In the genomic region with DNA sequence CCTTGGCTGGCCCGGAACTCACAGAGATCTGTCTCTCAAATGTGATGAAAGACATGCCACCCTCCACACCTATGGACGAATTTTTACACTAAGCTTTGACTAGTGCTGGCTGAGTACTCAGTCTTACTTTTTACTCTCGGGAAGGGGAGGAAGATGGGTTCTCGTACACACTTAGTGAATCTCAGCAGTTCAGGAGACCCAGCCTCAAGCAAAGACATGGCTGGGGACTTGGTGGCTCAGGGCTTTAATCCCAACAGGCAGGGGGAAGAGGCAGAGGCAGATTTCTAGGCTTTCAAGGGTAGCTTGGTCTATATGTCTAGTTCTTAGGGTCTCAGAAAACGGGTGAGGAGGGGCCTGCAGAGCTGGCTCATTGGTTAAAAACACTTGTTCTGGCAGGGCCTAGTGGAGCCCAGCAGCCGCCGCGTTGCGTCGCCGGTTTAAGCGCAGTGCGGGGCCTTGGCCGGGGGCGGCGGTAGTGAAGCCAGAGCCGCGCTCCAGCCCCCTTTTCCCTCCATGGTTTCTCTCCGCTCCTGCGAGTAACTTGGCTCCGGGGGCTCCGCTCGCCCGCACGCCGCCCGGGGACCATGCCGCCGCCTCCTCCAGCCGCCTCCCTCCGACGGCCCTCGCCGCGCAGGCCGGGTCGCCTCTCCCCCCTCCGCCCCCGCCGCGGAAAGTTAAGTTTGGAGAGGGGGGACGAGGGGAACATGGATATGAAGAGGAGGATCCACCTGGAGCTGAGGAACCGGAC, we compare ENCODE assay signal across 9 mouse cellular contexts. TPM values are rescaled to one million over a fixed set of nuclear protein-coding genes. Genes with fewer than 3 reads are reported as not detected.
DNase-seq lines count a peak whose midpoint lies in the region; ATAC-seq lines count a peak whose summit lies in the region.
"Had no signal": no experiment of that assay in that cellular context is flagged by ENCODE, and none has a peak within 500 bp of the region (broad histone marks: within the 10 kb centered on the region; RNA-seq: fewer than 3 reads in every experiment).

No protein-coding gene starts in this region.

- DNase-seq in cerebellum, postnatal 14 days, result peak; percentile 51 to 52
- no peak for DNase-seq in cerebellum, adult 11-12 months
- DNase-seq in embryo, embryonic 10 days (ENCODE audit: low spot score), result peak; percentile 76
- peak; percentile 61 for DNase-seq in liver, embryonic 11.5 days (ENCODE audit: low spot score)
- peak; percentile 81 for DNase-seq in neural tube, embryonic 11.5 days (ENCODE audit: low spot score)
- peak; percentile 59 for DNase-seq in thymus, postnatal 4 days

- H3K27ac ChIP-seq in intestine, embryonic 15.5 days, result no peak overlapping the region
- H3K27ac ChIP-seq in liver, embryonic 11.5 days (ENCODE audit: low read depth, low read length), result no peak overlapping the region
- H3K27ac ChIP-seq in neural tube, embryonic 11.5 days (ENCODE audit: low read depth, low read length), result no peak overlapping the region

- no peaks in the 10 kb centered on the region for H3K36me3 ChIP-seq in intestine, embryonic 15.5 days
- no peaks in the 10 kb centered on the region for H3K36me3 ChIP-seq in liver, embryonic 11.5 days (ENCODE audit: control insufficient read depth, insufficient read depth, low read length)
- no peaks in the 10 kb centered on the region for H3K36me3 ChIP-seq in neural tube, embryonic 11.5 days (ENCODE audit: control insufficient read depth, insufficient read depth, low read length)

- H3K4me1 ChIP-seq in intestine, embryonic 15.5 days (replicated peaks), result no peaks in the 10 kb centered on the region
- no peaks in the 10 kb centered on the region for H3K4me1 ChIP-seq in liver, embryonic 11.5 days (replicated peaks; ENCODE audit: control insufficient read depth, insufficient read depth, low read length)
- no peaks in the 10 kb centered on the region for H3K4me1 ChIP-seq in neural tube, embryonic 11.5 days (ENCODE audit: control insufficient read depth, insufficient read depth, low read length)

- peak overlapping the region; percentile 43 for H3K4me3 ChIP-seq in intestine, embryonic 15.5 days (replicated peaks)
- peak overlapping the region; percentile 32 for H3K4me3 ChIP-seq in liver, embryonic 11.5 days (ENCODE audit: low read depth, low read length)
- H3K4me3 ChIP-seq in neural tube, embryonic 11.5 days (ENCODE audit: low read depth, low read length), result no peak overlapping the region

- 8% methylated on average over 43 of the region's 43 CpGs for WGBS in intestine, embryonic 15.5 days
- WGBS in liver, embryonic 11.5 days, result 10% methylated on average over 39 of the region's 43 CpGs
- 9% methylated on average over 39 of the region's 43 CpGs for WGBS in neural tube, embryonic 11.5 days

- H3K9me3 ChIP-seq in intestine, embryonic 15.5 days, result no peaks in the 10 kb centered on the region
- no peaks in the 10 kb centered on the region for H3K9me3 ChIP-seq in liver, embryonic 11.5 days (ENCODE audit: control insufficient read depth, low read length)
- no peaks in the 10 kb centered on the region for H3K9me3 ChIP-seq in neural tube, embryonic 11.5 days (ENCODE audit: control insufficient read depth, low read length)

- no peaks in the 10 kb centered on the region for H3K27me3 ChIP-seq in intestine, embryonic 15.5 days (replicated peaks)
- no peaks in the 10 kb centered on the region for H3K27me3 ChIP-seq in liver, embryonic 11.5 days (replicated peaks; ENCODE audit: control insufficient read depth, insufficient read depth, low read length)
- H3K27me3 ChIP-seq in neural tube, embryonic 11.5 days (ENCODE audit: control insufficient read depth, insufficient read depth, low read length), result no peaks in the 10 kb centered on the region

- ATAC-seq in granulocyte monocyte progenitor cell, adult 5-6 weeks (replicated peaks; ENCODE audit: poor library complexity, severe bottlenecking), result peak; percentile 95
- peak; percentile 92 for ATAC-seq in intestine, embryonic 15.5 days
- peak; percentile 85 for ATAC-seq in liver, embryonic 11.5 days (replicated peaks; ENCODE audit: low FRiP score)
- ATAC-seq in neural tube, embryonic 11.5 days (ENCODE audit: insufficient read depth, low FRiP score, low TSS enrichment), result peak; percentile 81

- H3K4me2 ChIP-seq in intestine, embryonic 15.5 days (replicated peaks), result peak overlapping the region; percentile 70
- H3K4me2 ChIP-seq in liver, embryonic 11.5 days, result peak overlapping the region; percentile 54
- peak overlapping the region; percentile 40 for H3K4me2 ChIP-seq in neural tube, embryonic 11.5 days (ENCODE audit: low read depth)

- peak overlapping the region; percentile 49 for H3K9ac ChIP-seq in intestine, embryonic 15.5 days
- H3K9ac ChIP-seq in liver, embryonic 11.5 days (ENCODE audit: low read depth, low read length), result 0 out of 2 replicates have a peak overlapping the region, but pooled peaks have one; percentile 14
- H3K9ac ChIP-seq in neural tube, embryonic 11.5 days (ENCODE audit: low read length), result no peak overlapping the region

RNA-seq across cellular contexts. Expression of a gene that starts 5.1 kb away (rescaled TPM):
- not detected in 2 replicates for total RNA-seq in granulocyte monocyte progenitor cell, adult 5-6 weeks (2014; fragmentation: Nextera tagmentation)
- total RNA-seq in granulocyte monocyte progenitor cell, adult 5-6 weeks (2017), result not detected in 2 replicates
- not detected in 2 replicates for polyA plus RNA-seq in intestine, embryonic 15.5 days (2015; fragmentation: Nextera tagmentation; extraction: Ambion mirVana)
- not detected in 2 replicates for polyA plus RNA-seq in liver, embryonic 11.5 days (2014; fragmentation: Nextera tagmentation; extraction: Ambion mirVana)
- polyA plus RNA-seq in neural tube, embryonic 11.5 days (2014; fragmentation: Nextera tagmentation; extraction: Ambion mirVana), result not detected in 2 replicates
- polyA plus RNA-seq: C2C12 had no signal

RNA-seq across cellular contexts. Expression of a gene that starts 23.1 kb away (rescaled TPM):
- 13.9 and 15.5 TPM in 2 replicates for total RNA-seq in granulocyte monocyte progenitor cell, adult 5-6 weeks (2014; fragmentation: Nextera tagmentation)
- 8.5 and 10.4 TPM in 2 replicates for total RNA-seq in granulocyte monocyte progenitor cell, adult 5-6 weeks (2017)
- 13.2 and 15.1 TPM in 2 replicates for polyA plus RNA-seq in intestine, embryonic 15.5 days (2015; fragmentation: Nextera tagmentation; extraction: Ambion mirVana)
- 9.0 and 11.5 TPM in 2 replicates for polyA plus RNA-seq in liver, embryonic 11.5 days (2014; fragmentation: Nextera tagmentation; extraction: Ambion mirVana)
- polyA plus RNA-seq in neural tube, embryonic 11.5 days (2014; fragmentation: Nextera tagmentation; extraction: Ambion mirVana), result 17.3 and 17.4 TPM in 2 replicates

RNA-seq across cellular contexts. Expression of a gene that starts 39.6 kb away (rescaled TPM):
- not detected in 2 replicates for total RNA-seq in granulocyte monocyte progenitor cell, adult 5-6 weeks (2014; fragmentation: Nextera tagmentation)
- not detected in 2 replicates for total RNA-seq in granulocyte monocyte progenitor cell, adult 5-6 weeks (2017)
- 0.06 TPM in 1 of 2 replicates, not detected in the other for polyA plus RNA-seq in intestine, embryonic 15.5 days (2015; fragmentation: Nextera tagmentation; extraction: Ambion mirVana)
- not detected in 2 replicates for polyA plus RNA-seq in liver, embryonic 11.5 days (2014; fragmentation: Nextera tagmentation; extraction: Ambion mirVana)
- polyA plus RNA-seq in neural tube, embryonic 11.5 days (2014; fragmentation: Nextera tagmentation; extraction: Ambion mirVana), result 0.48 and 1.1 TPM in 2 replicates
- polyA plus RNA-seq: C2C12 had no signal
